ENCODE assay signal across 26 mouse cellular contexts in genomic region chr5:88370578-88371232, GRCm38 (mm10). TPM values are rescaled to one million over a fixed set of nuclear protein-coding genes. Genes with fewer than 3 reads are reported as not detected.
DNase-seq lines count a peak whose midpoint lies in the region; ATAC-seq and TF ChIP-seq lines count a peak whose summit lies in the region.
"Had no signal": no experiment of that assay in that cellular context is flagged by ENCODE, and none has a peak within 500 bp of the region (broad histone marks: within the 10 kb centered on the region; RNA-seq: fewer than 3 reads in every experiment).

No protein-coding gene starts in this region.

- TF ChIP-seq RAD21 in CH12.LX (IDR thresholded peaks at IDR 0.05; ENCODE audit: low read depth, low read length): no peak

- H3K4me1 ChIP-seq in heart, embryonic 11.5 days (ENCODE audit: control insufficient read depth, insufficient read depth, low read length): no peaks in the 10 kb centered on the region
- peaks cover 0 to 3% of the 10 kb centered on the region in 2 experiments; a peak in 1 of 4 replicates for H3K4me1 ChIP-seq in CH12.LX (ENCODE audit: control insufficient read depth in 1 of 2, insufficient read depth in 2 of 2)
- no peaks in the 10 kb centered on the region for H3K4me1 ChIP-seq in intestine, embryonic 15.5 days (replicated peaks)
- no peaks in the 10 kb centered on the region for H3K4me1 ChIP-seq in kidney, embryonic 16.5 days (ENCODE audit: insufficient read depth, low read length)
- no peaks in the 10 kb centered on the region for H3K4me1 ChIP-seq in midbrain, embryonic 15.5 days
- H3K4me1 ChIP-seq: hindbrain, embryonic 10.5 days; kidney, embryonic 15.5 days; limb, embryonic 13.5 days had no signal

- H3K36me3 ChIP-seq in heart, embryonic 11.5 days (ENCODE audit: control insufficient read depth, insufficient read depth, low read length): no peaks in the 10 kb centered on the region
- no peaks in the 10 kb centered on the region for H3K36me3 ChIP-seq in CH12.LX (replicated peaks in 1 of 2; ENCODE audit: control insufficient read depth in 1 of 2, insufficient read depth in 1 of 2, low read length in 1 of 2)
- H3K36me3 ChIP-seq in intestine, embryonic 15.5 days: no peaks in the 10 kb centered on the region
- H3K36me3 ChIP-seq in kidney, embryonic 16.5 days (ENCODE audit: insufficient read depth, low read length): no peaks in the 10 kb centered on the region
- H3K36me3 ChIP-seq in midbrain, embryonic 15.5 days (replicated peaks): no peaks in the 10 kb centered on the region
- H3K36me3 ChIP-seq: hindbrain, embryonic 10.5 days; kidney, embryonic 15.5 days; limb, embryonic 13.5 days had no signal

- H3K79me2 ChIP-seq in CH12.LX (replicated peaks; ENCODE audit: control insufficient read depth, extremely low read depth, insufficient read depth, poor library complexity, severe bottlenecking): no peaks in the 10 kb centered on the region

- TF ChIP-seq EP300 in CH12.LX (IDR thresholded peaks at IDR 0.05; ENCODE audit: low read length): no peak

- WGBS in heart, embryonic 11.5 days (ENCODE audit: insufficient replicate concordance): 62% methylated on average over 6 of the region's 6 CpGs
- WGBS in intestine, embryonic 15.5 days: 51% methylated on average over 6 of the region's 6 CpGs
- 71% methylated on average over 6 of the region's 6 CpGs for WGBS in kidney, embryonic 16.5 days
- WGBS in midbrain, embryonic 15.5 days: 77% methylated on average over 6 of the region's 6 CpGs

- no peak for DNase-seq in heart, adult 8-10 months (ENCODE audit: low spot score)
- no peak for DNase-seq in CH12.LX (ENCODE audit: extremely low read depth)
- DNase-seq in kidney, adult 18-20 months: no peak
- DNase-seq: adrenal gland, adult 2 months; cerebellum, adult 9-11 months; gastrocnemius, postnatal 14 days; right cerebral cortex, postnatal 14 days; spleen, adult 18-20 months; thymus, postnatal 14 days had no signal

- no peaks in the 10 kb centered on the region for H3K27me3 ChIP-seq in heart, embryonic 11.5 days (ENCODE audit: control insufficient read depth, insufficient read depth, low read length)
- H3K27me3 ChIP-seq in CH12.LX (replicated peaks): no peaks in the 10 kb centered on the region
- H3K27me3 ChIP-seq in intestine, embryonic 15.5 days (replicated peaks): no peaks in the 10 kb centered on the region
- no peaks in the 10 kb centered on the region for H3K27me3 ChIP-seq in kidney, embryonic 16.5 days (ENCODE audit: insufficient read depth, low read length)
- no peaks in the 10 kb centered on the region for H3K27me3 ChIP-seq in midbrain, embryonic 15.5 days (replicated peaks)
- H3K27me3 ChIP-seq: kidney, embryonic 15.5 days; limb, embryonic 13.5 days had no signal

- no peak overlapping the region for H3K9ac ChIP-seq in heart, embryonic 11.5 days (ENCODE audit: low read depth, low read length)
- no peak overlapping the region for H3K9ac ChIP-seq in CH12.LX (ENCODE audit: insufficient read depth, low read depth)
- H3K9ac ChIP-seq in intestine, embryonic 15.5 days: no peak overlapping the region
- H3K9ac ChIP-seq in kidney, embryonic 16.5 days (replicated peaks; ENCODE audit: low read length): no peak overlapping the region
- no peak overlapping the region for H3K9ac ChIP-seq in midbrain, embryonic 15.5 days
- H3K9ac ChIP-seq: kidney, embryonic 15.5 days; limb, embryonic 13.5 days had no signal

- ATAC-seq in heart, embryonic 11.5 days (replicated peaks; ENCODE audit: insufficient number of reproducible peaks, low FRiP score, low TSS enrichment): peak; percentile 18; the same call in 1 of the 2 replicates
- peak; percentile 95 for ATAC-seq in intestine, embryonic 15.5 days
- peak; percentile 60 for ATAC-seq in megakaryocyte progenitor cell, adult 5-6 weeks (replicated peaks; ENCODE audit: poor library complexity)
- no peak for ATAC-seq in kidney, embryonic 16.5 days (ENCODE audit: low FRiP score, low TSS enrichment)
- no peak for ATAC-seq in midbrain, embryonic 15.5 days (replicated peaks)
- ATAC-seq: forebrain, embryonic 14.5 days; midbrain, embryonic 16.5 days had no signal

- in situ Hi-C loops in CH12.LX (cut with MboI; ENCODE audit: low pct_ligation_motif_present, low pct_unique_long_range_greater_than_20kb, low sequenced_read_pairs): no loop called here

- H3K9me3 ChIP-seq in heart, embryonic 11.5 days (replicated peaks; ENCODE audit: control insufficient read depth, low read length): no peaks in the 10 kb centered on the region
- no peaks in the 10 kb centered on the region for H3K9me3 ChIP-seq in CH12.LX (replicated peaks; ENCODE audit: low read length)
- no peaks in the 10 kb centered on the region for H3K9me3 ChIP-seq in intestine, embryonic 15.5 days
- no peaks in the 10 kb centered on the region for H3K9me3 ChIP-seq in kidney, embryonic 16.5 days (ENCODE audit: low read length)
- H3K9me3 ChIP-seq in midbrain, embryonic 15.5 days: no peaks in the 10 kb centered on the region
- H3K9me3 ChIP-seq: hindbrain, embryonic 10.5 days; kidney, embryonic 15.5 days; limb, embryonic 13.5 days had no signal

- no peak overlapping the region for H3K4me3 ChIP-seq in heart, embryonic 11.5 days (ENCODE audit: low read depth, low read length)
- H3K4me3 ChIP-seq in CH12.LX (replicated peaks in 1 of 3; ENCODE audit: low read depth in 2 of 3, low read length in 2 of 3, poor library complexity in 1 of 3): no peak overlapping the region
- no peak overlapping the region for H3K4me3 ChIP-seq in intestine, embryonic 15.5 days (replicated peaks)
- H3K4me3 ChIP-seq in kidney, embryonic 16.5 days (ENCODE audit: low read length): no peak overlapping the region
- no peak overlapping the region for H3K4me3 ChIP-seq in midbrain, embryonic 15.5 days
- H3K4me3 ChIP-seq: erythroblast, embryonic 14.5 days; hindbrain, embryonic 10.5 days; kidney, embryonic 15.5 days; limb, embryonic 13.5 days had no signal

- dilution Hi-C loops in CH12.LX (cut with MboI; ENCODE audit: extremely low pct_ligation_motif_present, extremely low pct_unique_long_range_greater_than_20kb, low sequenced_read_pairs): no loop called here

- TF ChIP-seq CTCF in CH12.LX (conservative IDR thresholded peaks at IDR 0.05 in 1 of 2, IDR thresholded peaks at IDR 0.05 in 1 of 2; ENCODE audit: low read depth in 2 of 2, low read length in 2 of 2): no peak

- H3K27ac ChIP-seq in heart, embryonic 11.5 days (ENCODE audit: low read depth, low read length): no peak overlapping the region
- H3K27ac ChIP-seq in CH12.LX (ENCODE audit: insufficient read depth, low read depth): no peak overlapping the region
- H3K27ac ChIP-seq in intestine, embryonic 15.5 days: no peak overlapping the region
- no peak overlapping the region for H3K27ac ChIP-seq in kidney, embryonic 16.5 days (ENCODE audit: low read length)
- no peak overlapping the region for H3K27ac ChIP-seq in midbrain, embryonic 15.5 days
- H3K27ac ChIP-seq: hindbrain, embryonic 10.5 days; kidney, embryonic 15.5 days; limb, embryonic 13.5 days had no signal

- no peak for TF ChIP-seq POLR2A in CH12.LX (IDR thresholded peaks at IDR 0.05; ENCODE audit: low read depth, low read length)

- no peak overlapping the region for H3K4me2 ChIP-seq in heart, embryonic 11.5 days
- no peak overlapping the region for H3K4me2 ChIP-seq in CH12.LX (ENCODE audit: insufficient read depth, low read depth, poor library complexity, severe bottlenecking)
- 0 out of 2 replicates have a peak overlapping the region, but pooled peaks have one; percentile 14 for H3K4me2 ChIP-seq in intestine, embryonic 15.5 days (replicated peaks)
- no peak overlapping the region for H3K4me2 ChIP-seq in kidney, embryonic 16.5 days (replicated peaks; ENCODE audit: low read depth, low read length)
- no peak overlapping the region for H3K4me2 ChIP-seq in midbrain, embryonic 15.5 days
- H3K4me2 ChIP-seq: kidney, embryonic 15.5 days; limb, embryonic 13.5 days had no signal

TF ChIP-seq in CH12.LX, 34 proteins besides CTCF, POLR2A, EP300 and RAD21:
- TF ChIP-seq PAX5 (IDR thresholded peaks at IDR 0.05; ENCODE audit: low read length): no peak
- no peak for TF ChIP-seq BHLHE40 (IDR thresholded peaks at IDR 0.05; ENCODE audit: low read depth, low read length)
- TF ChIP-seq ZNF384 (IDR thresholded peaks at IDR 0.05; ENCODE audit: low read depth, low read length): no peak
- TF ChIP-seq MEF2A (IDR thresholded peaks at IDR 0.05; ENCODE audit: borderline replicate concordance, low read depth, low read length): no peak
- TF ChIP-seq IRF4 (IDR thresholded peaks at IDR 0.05; ENCODE audit: low read depth, low read length): 0 out of 2 replicates have a peak, but pooled peaks have one; percentile 11
- no peak for TF ChIP-seq ZC3H11A (IDR thresholded peaks at IDR 0.05; ENCODE audit: low read depth, low read length)

RNA-seq across cellular contexts. Expression of gene Amtn, which starts 5.2 kb away (rescaled TPM):
- not detected in 2 replicates for polyA plus RNA-seq in heart, embryonic 11.5 days (2014; fragmentation: Nextera tagmentation; extraction: Ambion mirVana)
- under 1 TPM in 1 of 4 experiments, not detected in 3; 0.50 TPM for total RNA-seq in heart, adult 8-10 months (2022)
- 0.34 TPM in 1 of 2 replicates, not detected in the other for total RNA-seq in CH12.LX (2012; rRNA removed)
- not detected in 2 replicates for total RNA-seq in CH12.LX (2014; rRNA removed)
- not detected in 2 replicates for polyA plus RNA-seq in CH12.LX (2012; ENCODE audit: insufficient read length, low read depth)
- not detected in 2 replicates for polyA plus RNA-seq in intestine, embryonic 15.5 days (2015; fragmentation: Nextera tagmentation; extraction: Ambion mirVana)
- total RNA-seq in megakaryocyte progenitor cell, adult 5-6 weeks (2015): not detected in 2 replicates
- not detected in 2 replicates for total RNA-seq in megakaryocyte progenitor cell, adult 5-6 weeks (2017)
- not detected in 2 replicates for polyA plus RNA-seq in kidney, embryonic 16.5 days (2015; fragmentation: Nextera tagmentation; extraction: Ambion mirVana)
- not detected in 2 replicates for polyA plus RNA-seq in midbrain, embryonic 15.5 days (2015; fragmentation: Nextera tagmentation; extraction: Ambion mirVana)
- total RNA-seq: adrenal gland, adult 2 months; gastrocnemius, postnatal 14 days; layer of hippocampus, postnatal 14 days; neutrophil, adult 5-6 weeks had no signal
- polyA plus RNA-seq: adrenal gland, adult 2 months; cortical plate, adult 2 months; embryonic facial prominence, embryonic 11.5 days; erythroblast, embryonic 14.5 days; forebrain, embryonic 14.5 days; heart, postnatal 0 days; hindbrain, embryonic 10.5 days; kidney, embryonic 15.5 days; lung, embryonic 16.5 days; midbrain, embryonic 16.5 days had no signal

RNA-seq across cellular contexts. Expression of gene Prol1, which starts 53.6 kb away (rescaled TPM):
- polyA plus RNA-seq in heart, embryonic 11.5 days (2014; fragmentation: Nextera tagmentation; extraction: Ambion mirVana): not detected in 2 replicates
- total RNA-seq in heart, adult 8-10 months (2022): not detected
- not detected in 2 replicates for total RNA-seq in CH12.LX (2012; rRNA removed)
- not detected in 2 replicates for total RNA-seq in CH12.LX (2014; rRNA removed)
- polyA plus RNA-seq in CH12.LX (2012; ENCODE audit: insufficient read length, low read depth): not detected in 2 replicates
- polyA plus RNA-seq in intestine, embryonic 15.5 days (2015; fragmentation: Nextera tagmentation; extraction: Ambion mirVana): not detected in 2 replicates
- not detected in 2 replicates for total RNA-seq in megakaryocyte progenitor cell, adult 5-6 weeks (2015)
- total RNA-seq in megakaryocyte progenitor cell, adult 5-6 weeks (2017): not detected in 2 replicates
- not detected in 2 replicates for polyA plus RNA-seq in kidney, embryonic 16.5 days (2015; fragmentation: Nextera tagmentation; extraction: Ambion mirVana)
- not detected in 2 replicates for polyA plus RNA-seq in midbrain, embryonic 15.5 days (2015; fragmentation: Nextera tagmentation; extraction: Ambion mirVana)
- total RNA-seq: adrenal gland, adult 2 months; gastrocnemius, postnatal 14 days; layer of hippocampus, postnatal 14 days; neutrophil, adult 5-6 weeks had no signal
- polyA plus RNA-seq: adrenal gland, adult 2 months; cortical plate, adult 2 months; embryonic facial prominence, embryonic 11.5 days; erythroblast, embryonic 14.5 days; forebrain, embryonic 14.5 days; heart, postnatal 0 days; hindbrain, embryonic 10.5 days; kidney, embryonic 15.5 days; limb, embryonic 13.5 days; lung, embryonic 16.5 days; midbrain, embryonic 16.5 days had no signal

Comparison
In these comparisons a context has a peak if more than half of its experiments do, and no peak if none do; other contexts are left out.
1. ATAC-seq: peak in heart, embryonic 11.5 days (single experiment), intestine, embryonic 15.5 days (single experiment) and megakaryocyte progenitor cell, adult 5-6 weeks (single experiment); none in kidney, embryonic 16.5 days (single experiment) and midbrain, embryonic 15.5 days (single experiment).